Comparison of ENCODE assay signal across 10 mouse cellular contexts in genomic region chr13:23743963-23744362, GRCm38 (mm10). TPM values are rescaled to one million over a fixed set of nuclear protein-coding genes. Genes with fewer than 3 reads are reported as not detected.
A peak's percentile ranks its signal among the peaks of the same experiment; 100 is the strongest.
DNase-seq lines count a peak whose midpoint lies in the region; ATAC-seq and TF ChIP-seq lines count a peak whose summit lies in the region.
"Had no signal": no experiment of that assay in that cellular context is flagged by ENCODE, and none has a peak within 500 bp of the region (broad histone marks: within the 10 kb centered on the region; RNA-seq: fewer than 3 reads in every experiment).

No protein-coding gene starts in this region.

- peak overlapping the region; percentile 70 for H3K4me2 ChIP-seq in heart, embryonic 15.5 days
- H3K4me2 ChIP-seq in CH12.LX (ENCODE audit: insufficient read depth, low read depth, poor library complexity, severe bottlenecking): peak overlapping the region; percentile 21; the same call in 1 of the 2 replicates
- H3K4me2 ChIP-seq in embryonic facial prominence, embryonic 14.5 days (ENCODE audit: low read depth, low read length): peak overlapping the region; percentile 84
- 0 out of 2 replicates have a peak overlapping the region, but pooled peaks have one; percentile 48 for H3K4me2 ChIP-seq in limb, embryonic 15.5 days

- no peak for ATAC-seq in heart, embryonic 15.5 days (replicated peaks; ENCODE audit: insufficient number of reproducible peaks, insufficient read depth, low FRiP score, low read depth)
- no peak for ATAC-seq in embryonic facial prominence, embryonic 14.5 days (ENCODE audit: low read depth)
- ATAC-seq in limb, embryonic 15.5 days (ENCODE audit: insufficient number of reproducible peaks, low FRiP score, low TSS enrichment, low read depth): no peak
- no peak for ATAC-seq in monocyte, adult 5-6 weeks (replicated peaks; ENCODE audit: insufficient number of reproducible peaks, low FRiP score, low TSS enrichment, poor library complexity, severe bottlenecking)

- H3K4me3 ChIP-seq in heart, embryonic 15.5 days: no peak overlapping the region
- no peak overlapping the region for H3K4me3 ChIP-seq in CH12.LX (replicated peaks in 1 of 3; ENCODE audit: low read depth in 2 of 3, low read length in 2 of 3, poor library complexity in 1 of 3)
- peak overlapping the region; percentile 47 for H3K4me3 ChIP-seq in embryonic facial prominence, embryonic 14.5 days (ENCODE audit: low read depth, low read length)
- peak overlapping the region; percentile 45; the same call in 1 of the 2 replicates for H3K4me3 ChIP-seq in limb, embryonic 15.5 days

- in situ Hi-C loops in CH12.LX (cut with MboI; ENCODE audit: low pct_ligation_motif_present, low pct_unique_long_range_greater_than_20kb, low sequenced_read_pairs): no loop called here

- dilution Hi-C loops in CH12.LX (cut with MboI; ENCODE audit: extremely low pct_ligation_motif_present, extremely low pct_unique_long_range_greater_than_20kb, low sequenced_read_pairs): loop anchor here (10.0 kb wide), 1 partner anchor 49 kb away; the partner anchor contains the start of genes Hist1h1t and Hist1h4c

- no peak for TF ChIP-seq RAD21 in CH12.LX (IDR thresholded peaks at IDR 0.05; ENCODE audit: low read depth, low read length)

- no peaks in the 10 kb centered on the region for H3K9me3 ChIP-seq in heart, embryonic 15.5 days (replicated peaks)
- no peaks in the 10 kb centered on the region for H3K9me3 ChIP-seq in CH12.LX (replicated peaks; ENCODE audit: low read length)
- no peaks in the 10 kb centered on the region for H3K9me3 ChIP-seq in embryonic facial prominence, embryonic 14.5 days (ENCODE audit: control insufficient read depth, low read length)
- H3K9me3 ChIP-seq in limb, embryonic 15.5 days: no peaks in the 10 kb centered on the region

- no peaks in the 10 kb centered on the region for H3K27me3 ChIP-seq in heart, embryonic 15.5 days
- H3K27me3 ChIP-seq in CH12.LX (replicated peaks): no peaks in the 10 kb centered on the region
- no peaks in the 10 kb centered on the region for H3K27me3 ChIP-seq in embryonic facial prominence, embryonic 14.5 days (replicated peaks; ENCODE audit: control insufficient read depth, insufficient read depth, low read length)
- H3K27me3 ChIP-seq in limb, embryonic 15.5 days: no peaks in the 10 kb centered on the region

- intact Hi-C loops in heart, postnatal 10 days (cut with DNase I): loop anchor here (5.0 to 10.0 kb wide), 3 partner anchors 162 to 1919 kb away; partner anchors contain the start of genes Hist1h2af, Hist1h3g, Hist1h4d and Hist1h4h

- no peak for TF ChIP-seq CTCF in CH12.LX (conservative IDR thresholded peaks at IDR 0.05 in 1 of 2, IDR thresholded peaks at IDR 0.05 in 1 of 2; ENCODE audit: low read depth in 2 of 2, low read length in 2 of 2)

- H3K27ac ChIP-seq in heart, embryonic 15.5 days: peak overlapping the region; percentile 72; the same call in 1 of the 2 replicates
- H3K27ac ChIP-seq in CH12.LX (ENCODE audit: insufficient read depth, low read depth): peak overlapping the region; percentile 62
- peak overlapping the region; percentile 100 for H3K27ac ChIP-seq in embryonic facial prominence, embryonic 14.5 days (replicated peaks; ENCODE audit: low read depth, low read length)
- peak overlapping the region; percentile 48; the same call in 1 of the 2 replicates for H3K27ac ChIP-seq in limb, embryonic 15.5 days

- 0 out of 2 replicates have a peak overlapping the region, but pooled peaks have one; percentile 35 for H3K9ac ChIP-seq in heart, embryonic 15.5 days
- H3K9ac ChIP-seq in CH12.LX (ENCODE audit: insufficient read depth, low read depth): peak overlapping the region; percentile 74; the same call in 1 of the 2 replicates
- H3K9ac ChIP-seq in embryonic facial prominence, embryonic 14.5 days (ENCODE audit: low read depth, low read length): peak overlapping the region; percentile 63
- no peak overlapping the region for H3K9ac ChIP-seq in limb, embryonic 15.5 days

- DNase-seq in heart, postnatal 10 days: no peak
- peak; percentile 46 for DNase-seq in CH12.LX (ENCODE audit: extremely low read depth)
- no peak for DNase-seq in embryonic facial prominence, embryonic 14.5 days (ENCODE audit: low spot score)
- DNase-seq in frontal cortex, postnatal 14 days (ENCODE audit: low spot score in 2 of 2): no peak
- no peak for DNase-seq in adrenal gland, postnatal 4 days (ENCODE audit: low spot score in 2 of 2)
- DNase-seq: cerebellum, adult 8-10 months; kidney, postnatal 36 days had no signal

- H3K4me1 ChIP-seq in heart, embryonic 15.5 days (replicated peaks): peaks cover 33% of the 10 kb centered on the region
- H3K4me1 ChIP-seq in CH12.LX (ENCODE audit: control insufficient read depth in 1 of 2, insufficient read depth in 2 of 2): peaks cover 3 to 33% of the 10 kb centered on the region in 2 experiments; a peak in 3 of 4 replicates
- peaks cover 18% of the 10 kb centered on the region for H3K4me1 ChIP-seq in embryonic facial prominence, embryonic 14.5 days (ENCODE audit: control insufficient read depth, insufficient read depth, low read length)
- H3K4me1 ChIP-seq in limb, embryonic 15.5 days: peaks cover 16% of the 10 kb centered on the region; the same call in 1 of the 2 replicates

- WGBS in heart, embryonic 15.5 days: 43% methylated on average over 4 of the region's 4 CpGs
- WGBS in embryonic facial prominence, embryonic 14.5 days: 28% methylated on average over 4 of the region's 4 CpGs
- WGBS in limb, embryonic 15.5 days: 34% methylated on average over 4 of the region's 4 CpGs

- TF ChIP-seq POLR2A in CH12.LX (IDR thresholded peaks at IDR 0.05; ENCODE audit: low read depth, low read length): no peak; the same call in 1 of the 2 replicates

- no peaks in the 10 kb centered on the region for H3K36me3 ChIP-seq in heart, embryonic 15.5 days
- H3K36me3 ChIP-seq in CH12.LX (replicated peaks in 1 of 2; ENCODE audit: control insufficient read depth in 1 of 2, insufficient read depth in 1 of 2, low read length in 1 of 2): no peaks in the 10 kb centered on the region
- no peaks in the 10 kb centered on the region for H3K36me3 ChIP-seq in embryonic facial prominence, embryonic 14.5 days (ENCODE audit: control insufficient read depth, insufficient read depth, low read length)
- H3K36me3 ChIP-seq in limb, embryonic 15.5 days: no peaks in the 10 kb centered on the region

- H3K79me2 ChIP-seq in CH12.LX (replicated peaks; ENCODE audit: control insufficient read depth, extremely low read depth, insufficient read depth, poor library complexity, severe bottlenecking): no peaks in the 10 kb centered on the region

- no peak for TF ChIP-seq EP300 in CH12.LX (IDR thresholded peaks at IDR 0.05; ENCODE audit: low read length)

RNA-seq across cellular contexts. Expression of gene Hist1h3c, which starts 1.4 kb away (rescaled TPM):
- polyA plus RNA-seq in heart, embryonic 15.5 days (2015; fragmentation: Nextera tagmentation; extraction: Ambion mirVana): 2.0 and 4.1 TPM in 2 replicates
- total RNA-seq in heart, postnatal 10 days (2021): 100 to 1,000 TPM in 1 of 2 experiments, 10 to 100 TPM in 1; 84.0 to 101 TPM
- 1,821 and 1,847 TPM in 2 replicates for total RNA-seq in CH12.LX (2012; rRNA removed)
- 57.5 and 73.1 TPM in 2 replicates for total RNA-seq in CH12.LX (2014; rRNA removed)
- polyA plus RNA-seq in CH12.LX (2012; ENCODE audit: insufficient read length, low read depth): 5.5 and 7.3 TPM in 2 replicates
- 5.1 and 7.5 TPM in 2 replicates for polyA plus RNA-seq in embryonic facial prominence, embryonic 14.5 days (2014; fragmentation: Nextera tagmentation; extraction: Ambion mirVana)
- polyA plus RNA-seq in limb, embryonic 15.5 days (2015; fragmentation: Nextera tagmentation; extraction: Ambion mirVana): 5.8 and 6.6 TPM in 2 replicates
- total RNA-seq in adrenal gland, postnatal 4 days (2021): 100 to 1,000 TPM; 224 to 252 TPM
- total RNA-seq in monocyte, adult 5-6 weeks (2017): 6.8 TPM in 1 of 3 replicates, not detected in the others

RNA-seq across cellular contexts. Expression of gene Hist1h2bb, which starts 2.6 kb away (rescaled TPM):
- polyA plus RNA-seq in heart, embryonic 15.5 days (2015; fragmentation: Nextera tagmentation; extraction: Ambion mirVana): 1.2 and 1.9 TPM in 2 replicates
- total RNA-seq in heart, postnatal 10 days (2021): 100 to 1,000 TPM; 105 to 106 TPM
- 2,544 and 2,852 TPM in 2 replicates for total RNA-seq in CH12.LX (2012; rRNA removed)
- 34.5 and 54.6 TPM in 2 replicates for total RNA-seq in CH12.LX (2014; rRNA removed)
- polyA plus RNA-seq in CH12.LX (2012; ENCODE audit: insufficient read length, low read depth): 0.53 and 1.3 TPM in 2 replicates
- 1.2 and 2.1 TPM in 2 replicates for polyA plus RNA-seq in embryonic facial prominence, embryonic 14.5 days (2014; fragmentation: Nextera tagmentation; extraction: Ambion mirVana)
- polyA plus RNA-seq in limb, embryonic 15.5 days (2015; fragmentation: Nextera tagmentation; extraction: Ambion mirVana): 2.0 and 2.1 TPM in 2 replicates
- 100 to 1,000 TPM; 268 to 325 TPM for total RNA-seq in adrenal gland, postnatal 4 days (2021)
- 151 to 300 TPM (median 178 TPM) in 3 replicates for total RNA-seq in monocyte, adult 5-6 weeks (2017)

RNA-seq across cellular contexts. Expression of gene Hist1h1c, which starts 5.4 kb away (rescaled TPM):
- polyA plus RNA-seq in heart, embryonic 15.5 days (2015; fragmentation: Nextera tagmentation; extraction: Ambion mirVana): 38.8 and 41.2 TPM in 2 replicates
- 100 to 1,000 TPM; 299 to 383 TPM for total RNA-seq in heart, postnatal 10 days (2021)
- total RNA-seq in CH12.LX (2012; rRNA removed) (568 and 597 TPM in 2 replicates), CH12.LX (2014; rRNA removed) (22.8 and 26.1 TPM in 2 replicates)
- polyA plus RNA-seq in CH12.LX (2012; ENCODE audit: insufficient read length, low read depth): 12.5 and 13.2 TPM in 2 replicates
- polyA plus RNA-seq in embryonic facial prominence, embryonic 14.5 days (2014; fragmentation: Nextera tagmentation; extraction: Ambion mirVana): 36.1 and 37.8 TPM in 2 replicates
- polyA plus RNA-seq in limb, embryonic 15.5 days (2015; fragmentation: Nextera tagmentation; extraction: Ambion mirVana): 28.0 and 31.1 TPM in 2 replicates
- 100 to 1,000 TPM; 583 to 655 TPM for total RNA-seq in adrenal gland, postnatal 4 days (2021)
- 589 to 739 TPM (median 677 TPM) in 3 replicates for total RNA-seq in monocyte, adult 5-6 weeks (2017)

RNA-seq across cellular contexts. Expression of gene Hist1h2ab, which starts 7.0 kb away (rescaled TPM):
- 15.3 and 20.4 TPM in 2 replicates for polyA plus RNA-seq in heart, embryonic 15.5 days (2015; fragmentation: Nextera tagmentation; extraction: Ambion mirVana)
- 100 to 1,000 TPM; 166 to 169 TPM for total RNA-seq in heart, postnatal 10 days (2021)
- total RNA-seq in CH12.LX (2012; rRNA removed): 1,936 and 2,243 TPM in 2 replicates
- 24.9 and 32.6 TPM in 2 replicates for total RNA-seq in CH12.LX (2014; rRNA removed)
- 2.9 TPM in 2 replicates for polyA plus RNA-seq in CH12.LX (2012; ENCODE audit: insufficient read length, low read depth)
- polyA plus RNA-seq in embryonic facial prominence, embryonic 14.5 days (2014; fragmentation: Nextera tagmentation; extraction: Ambion mirVana): 30.2 and 32.6 TPM in 2 replicates
- 23.3 and 37.2 TPM in 2 replicates for polyA plus RNA-seq in limb, embryonic 15.5 days (2015; fragmentation: Nextera tagmentation; extraction: Ambion mirVana)
- total RNA-seq in adrenal gland, postnatal 4 days (2021): 100 to 1,000 TPM; 457 to 545 TPM
- 64.3 to 74.6 TPM in 2 of 3 replicates, not detected in the other for total RNA-seq in monocyte, adult 5-6 weeks (2017)

RNA-seq across cellular contexts. Expression of gene Hist1h3b, which starts 8.1 kb away (rescaled TPM):
- 3.1 and 4.7 TPM in 2 replicates for polyA plus RNA-seq in heart, embryonic 15.5 days (2015; fragmentation: Nextera tagmentation; extraction: Ambion mirVana)
- total RNA-seq in heart, postnatal 10 days (2021): 100 to 1,000 TPM; 221 to 266 TPM
- total RNA-seq in CH12.LX (2012; rRNA removed): 1,913 and 2,096 TPM in 2 replicates
- 28.9 and 44.0 TPM in 2 replicates for total RNA-seq in CH12.LX (2014; rRNA removed)
- 5.4 and 5.5 TPM in 2 replicates for polyA plus RNA-seq in CH12.LX (2012; ENCODE audit: insufficient read length, low read depth)
- 6.6 and 11.5 TPM in 2 replicates for polyA plus RNA-seq in embryonic facial prominence, embryonic 14.5 days (2014; fragmentation: Nextera tagmentation; extraction: Ambion mirVana)
- 4.0 and 12.0 TPM in 2 replicates for polyA plus RNA-seq in limb, embryonic 15.5 days (2015; fragmentation: Nextera tagmentation; extraction: Ambion mirVana)
- 100 to 1,000 TPM; 526 to 670 TPM for total RNA-seq in adrenal gland, postnatal 4 days (2021)
- total RNA-seq in monocyte, adult 5-6 weeks (2017): 9.7 TPM in 1 of 3 replicates, not detected in the others

Comparison
In these comparisons a context has a peak if more than half of its experiments do, and no peak if none do; other contexts are left out.
1. H3K27ac ChIP-seq: peak in every context shown above with its lines; median percentile 100 in embryonic facial prominence, embryonic 14.5 days; 72 in heart, embryonic 15.5 days; 62 in CH12.LX; 48 in limb, embryonic 15.5 days.
2. H3K4me2 ChIP-seq: peak in every context shown above with its lines; median percentile 84 in embryonic facial prominence, embryonic 14.5 days; 70 in heart, embryonic 15.5 days; 48 in limb, embryonic 15.5 days; 21 in CH12.LX.
3. H3K4me3 ChIP-seq: peak in embryonic facial prominence, embryonic 14.5 days (single experiment) and limb, embryonic 15.5 days (single experiment); none in heart, embryonic 15.5 days (single experiment) and CH12.LX (0 of 3).